Mouse (Mus musculus) olfactory bulb, adult 2 months (tissue): ENCODE data around the gene Inpp5d.

Experiments used
- CTCF ChIP-seq: fragments of 200-500 bp; IDR thresholded peaks from 2 replicates; pipeline ENCODE4 v1.5.1; 2012; ENCODE audit warnings: low read depth, mild to moderate bottlenecking, low read length, moderate library complexity; ENCODE audit not compliant: insufficient read depth
- POLR2A ChIP-seq: fragments of 200-500 bp; IDR thresholded peaks from 2 replicates; pipeline ENCODE4 v1.6.1; 2012; ENCODE audit warnings: mild to moderate bottlenecking, low read depth, low read length, moderate library complexity; ENCODE audit not compliant: insufficient read depth

GRCm38 (mm10) chr1:87607385-87608091 is 12.6 kb upstream of the Inpp5d start:
- TF ChIP-seq POLR2A (no peak), CTCF (no peak)
